Mouse (Mus musculus): ENCODE results near the gene Gm7137. TPM values are rescaled to one million over a fixed set of nuclear protein-coding genes. Genes with fewer than 3 reads are reported as not detected.
A peak's percentile ranks its signal among the peaks of the same experiment; 100 is the strongest.
"Not testable (repeated sequence)": the region's sequence is repeated elsewhere in the genome, so short reads cannot be mapped to it uniquely, and the experiment has no call there.

The Gm7137 gene
- polyA plus RNA-seq, 1 experiment from 2014 or later = not detected

GRCm38 (mm10) chr10:77741924-77742688 lies 45.9 kb downstream of the Gm7137 start, which contains the start of gene Gm18596:
Gene Gm18596, minus strand, starts transcription at chr10:77742638.
- not testable (repeated sequence) for H3K4me1 ChIP-seq; H3K36me3 ChIP-seq; H3K9ac ChIP-seq (replicated peaks); H3K4me2 ChIP-seq (replicated peaks); H3K9me3 ChIP-seq; ATAC-seq (ENCODE audit: low FRiP score, low read depth); H3K4me3 ChIP-seq; H3K27me3 ChIP-seq
- H3K27ac ChIP-seq (replicated peaks) = peak within 1 kb of the TSS; percentile 25; the same call in 1 of the 2 replicates
- 52% methylated on average over 4 of the region's 5 CpGs for WGBS

- Histone ChIP-seq H3K4me3 (no peak overlapping the region), H3K27ac (replicated peaks) (no peak overlapping the region), H3K36me3 (no peaks in the 10 kb centered on the region), H3K4me2 (replicated peaks) (no peak overlapping the region), H3K4me1 (peaks cover 4% of the 10 kb centered on the region), H3K9ac (replicated peaks) (no peak overlapping the region), H3K27me3 (no peaks in the 10 kb centered on the region), H3K9me3 (no peaks in the 10 kb centered on the region)
- WGBS = 85% methylated on average over 4 of the region's 4 CpGs
- no peak for ATAC-seq (ENCODE audit: low FRiP score, low read depth)
Observed at GRCm38 (mm10) chr10:77738929-77739328, 49.1 kb downstream of the Gm7137 start.

Other genes with a start within 250 kb of the Gm7137 start
- 62.4 and 69.4 TPM in 2 replicates for gene Pttg1ip, start 206.5 kb downstream of the Gm7137 start, polyA plus RNA-seq (2016; fragmentation: Nextera tagmentation; extraction: Ambion mirVana)
- gene Sumo3, start 182.1 kb downstream of the Gm7137 start, polyA plus RNA-seq (2016; fragmentation: Nextera tagmentation; extraction: Ambion mirVana) = 304 and 325 TPM in 2 replicates
- gene Gm49325, start 182.0 kb downstream of the Gm7137 start, polyA plus RNA-seq (2016; fragmentation: Nextera tagmentation; extraction: Ambion mirVana) = 7.7 and 19.3 TPM in 2 replicates
- gene Ube2g2, start 165.9 kb downstream of the Gm7137 start, polyA plus RNA-seq (2016; fragmentation: Nextera tagmentation; extraction: Ambion mirVana) = 83.6 and 84.2 TPM in 2 replicates
- gene Tspear, start 101.6 kb downstream of the Gm7137 start, polyA plus RNA-seq (2016; fragmentation: Nextera tagmentation; extraction: Ambion mirVana) = 1.2 and 1.4 TPM in 2 replicates
- not detected in 2 replicates for gene Gm19402, start 97.4 kb downstream of the Gm7137 start, polyA plus RNA-seq (2016; fragmentation: Nextera tagmentation; extraction: Ambion mirVana)
- gene Gm9508, start 91.0 kb downstream of the Gm7137 start, polyA plus RNA-seq (2016; fragmentation: Nextera tagmentation; extraction: Ambion mirVana) = not detected in 2 replicates
- not detected in 2 replicates for gene Gm10272, start 81.6 kb downstream of the Gm7137 start, polyA plus RNA-seq (2016; fragmentation: Nextera tagmentation; extraction: Ambion mirVana)
- not detected in 2 replicates for gene Gm10024, start 76.7 kb downstream of the Gm7137 start, polyA plus RNA-seq (2016; fragmentation: Nextera tagmentation; extraction: Ambion mirVana)
- gene Gm10142, start 72.4 kb downstream of the Gm7137 start, polyA plus RNA-seq (2016; fragmentation: Nextera tagmentation; extraction: Ambion mirVana) = not detected in 2 replicates
- gene Krtap12-1, start 67.6 kb downstream of the Gm7137 start, polyA plus RNA-seq (2016; fragmentation: Nextera tagmentation; extraction: Ambion mirVana) = not detected in 2 replicates
- gene Gm10100, start 61.7 kb downstream of the Gm7137 start, polyA plus RNA-seq (2016; fragmentation: Nextera tagmentation; extraction: Ambion mirVana) = not detected in 2 replicates
- not detected in 2 replicates for gene Gm18596, start 45.6 kb downstream of the Gm7137 start, polyA plus RNA-seq (2016; fragmentation: Nextera tagmentation; extraction: Ambion mirVana)
- not detected in 2 replicates for gene Gm9736, start 36.8 kb downstream of the Gm7137 start, polyA plus RNA-seq (2016; fragmentation: Nextera tagmentation; extraction: Ambion mirVana)
- not detected in 2 replicates for gene Gm3233, start 28.5 kb downstream of the Gm7137 start, polyA plus RNA-seq (2016; fragmentation: Nextera tagmentation; extraction: Ambion mirVana)
- gene Gm3238, start 16.9 kb downstream of the Gm7137 start, polyA plus RNA-seq (2016; fragmentation: Nextera tagmentation; extraction: Ambion mirVana) = not detected in 2 replicates
- not detected in 2 replicates for gene Gm7138, start 11.3 kb downstream of the Gm7137 start, polyA plus RNA-seq (2016; fragmentation: Nextera tagmentation; extraction: Ambion mirVana)
- gene Gm3250, start 5.7 kb downstream of the Gm7137 start, polyA plus RNA-seq (2016; fragmentation: Nextera tagmentation; extraction: Ambion mirVana) = not detected in 2 replicates
- not detected in 2 replicates for gene Gm9639, start 6.9 kb upstream of the Gm7137 start, polyA plus RNA-seq (2016; fragmentation: Nextera tagmentation; extraction: Ambion mirVana)
- not detected in 2 replicates for gene Gm19668, start 10.9 kb upstream of the Gm7137 start, polyA plus RNA-seq (2016; fragmentation: Nextera tagmentation; extraction: Ambion mirVana)
- gene Gm9507, start 23.6 kb upstream of the Gm7137 start, polyA plus RNA-seq (2016; fragmentation: Nextera tagmentation; extraction: Ambion mirVana) = not detected in 2 replicates
- gene Gm2696, start 26.5 kb upstream of the Gm7137 start, polyA plus RNA-seq (2016; fragmentation: Nextera tagmentation; extraction: Ambion mirVana) = not detected in 2 replicates
- gene Krtap10-4, start 38.9 kb upstream of the Gm7137 start, polyA plus RNA-seq (2016; fragmentation: Nextera tagmentation; extraction: Ambion mirVana) = not detected in 2 replicates
- not detected in 2 replicates for gene Krtap10-10, start 47.7 kb upstream of the Gm7137 start, polyA plus RNA-seq (2016; fragmentation: Nextera tagmentation; extraction: Ambion mirVana)
- gene Gm36176, start 58.6 kb upstream of the Gm7137 start, polyA plus RNA-seq (2016; fragmentation: Nextera tagmentation; extraction: Ambion mirVana) = not detected in 2 replicates
- not detected in 2 replicates for gene Gm10318, start 64.7 kb upstream of the Gm7137 start, polyA plus RNA-seq (2016; fragmentation: Nextera tagmentation; extraction: Ambion mirVana)
- not detected in 2 replicates for gene Gm3285, start 73.8 kb upstream of the Gm7137 start, polyA plus RNA-seq (2016; fragmentation: Nextera tagmentation; extraction: Ambion mirVana)
- 5.3 and 5.6 TPM in 2 replicates for gene Lrrc3, start 114.3 kb upstream of the Gm7137 start, polyA plus RNA-seq (2016; fragmentation: Nextera tagmentation; extraction: Ambion mirVana)
- gene Trpm2, start 182.4 kb upstream of the Gm7137 start, polyA plus RNA-seq (2016; fragmentation: Nextera tagmentation; extraction: Ambion mirVana) = 1.2 and 1.5 TPM in 2 replicates
- 32.0 and 32.9 TPM in 2 replicates for gene 1810043G02Rik, start 190.3 kb upstream of the Gm7137 start, polyA plus RNA-seq (2016; fragmentation: Nextera tagmentation; extraction: Ambion mirVana)
- gene Pfkl, start 221.9 kb upstream of the Gm7137 start, polyA plus RNA-seq (2016; fragmentation: Nextera tagmentation; extraction: Ambion mirVana) = 104 and 116 TPM in 2 replicates